Mouse (Mus musculus): ENCODE measurements around the gene Gstk1. TPM values are rescaled to one million over a fixed set of nuclear protein-coding genes. Genes with fewer than 3 reads are reported as not detected.
A peak's percentile ranks its signal among the peaks of the same experiment; 100 is the strongest.

Gstk1 gene
- polyA plus RNA-seq, 1 experiment: 115 TPM

DNA sequence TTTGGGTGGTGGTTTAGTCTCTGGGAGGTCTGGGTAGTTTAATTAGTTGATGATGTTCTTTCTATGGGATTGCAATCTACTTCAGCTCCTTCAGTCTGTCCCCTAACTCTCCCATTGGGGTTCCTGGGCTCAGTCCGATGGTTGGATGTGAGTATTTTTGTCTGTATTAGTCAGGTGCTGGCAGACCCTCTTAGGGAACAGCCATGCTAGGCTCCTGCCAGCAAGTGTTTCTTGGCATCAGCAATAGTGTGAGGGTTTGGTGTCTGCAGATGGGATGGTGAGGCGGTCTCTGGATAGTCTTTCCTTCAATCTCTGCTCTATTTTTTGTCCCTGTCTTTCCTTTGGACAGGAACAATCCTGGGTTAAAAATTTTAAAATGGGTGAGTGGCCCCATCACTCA is 7.4 kb downstream of the Gstk1 start:
- WGBS: 95% methylated on average over 2 of the region's 2 CpGs
- Histone ChIP-seq H3K4me3 (ENCODE audit: insufficient read depth, low read depth, low read length) (no peak overlapping the region), H3K27me3 (replicated peaks; ENCODE audit: control insufficient read depth, insufficient read depth, low read length) (no peaks in the 10 kb centered on the region), H3K27ac (ENCODE audit: insufficient read depth, low read depth, low read length) (no peak overlapping the region), H3K4me1 (ENCODE audit: control insufficient read depth, insufficient read depth, low read length) (no peaks in the 10 kb centered on the region; the same call in 1 of the 2 replicates), H3K36me3 (ENCODE audit: control insufficient read depth, insufficient read depth, low read length) (no peaks in the 10 kb centered on the region; the same call in 1 of the 2 replicates)
- no peak for TF ChIP-seq CTCF (conservative IDR thresholded peaks at IDR 0.05; ENCODE audit: insufficient read depth, insufficient read length, low read depth, low read length)
- no peak for TF ChIP-seq POLR2A (IDR thresholded peaks at IDR 0.05; ENCODE audit: low read depth, low read length)
- no peak for DNase-seq

DNA sequence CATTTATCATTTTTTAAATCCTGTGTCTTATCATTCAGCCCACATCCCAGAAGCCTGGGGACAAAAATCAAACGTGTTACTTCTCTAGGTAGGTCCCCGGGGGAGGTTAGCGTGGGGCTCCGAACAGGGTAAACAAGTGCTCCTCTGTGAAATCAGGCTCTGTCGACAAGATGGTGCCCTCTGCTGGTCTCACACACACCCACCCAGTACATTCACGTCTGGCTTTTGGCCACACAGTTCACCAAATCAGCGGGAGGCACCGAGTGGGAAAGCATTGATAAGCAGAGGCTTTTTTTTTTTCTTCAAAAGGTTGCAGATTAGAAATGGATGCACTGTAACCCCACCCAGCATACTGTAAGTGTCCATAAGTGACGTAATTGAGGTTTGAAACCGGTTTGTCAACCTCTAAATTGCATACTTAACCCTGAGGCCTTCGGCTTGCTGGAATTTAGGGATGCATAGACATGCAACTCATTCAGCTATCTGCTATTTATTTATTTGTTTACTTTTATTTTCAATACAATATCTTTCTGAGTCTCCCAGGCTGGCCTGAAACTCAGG is 11.6 kb downstream of the Gstk1 start:
- H3K27me3 ChIP-seq (replicated peaks; ENCODE audit: control insufficient read depth, insufficient read depth, low read length): no peaks in the 10 kb centered on the region
- peaks cover 2% of the 10 kb centered on the region; the same call in 1 of the 2 replicates for H3K4me1 ChIP-seq (ENCODE audit: control insufficient read depth, insufficient read depth, low read length)
- no peak overlapping the region for H3K4me3 ChIP-seq (ENCODE audit: insufficient read depth, low read depth, low read length)
- DNase-seq: peak; percentile 78
- H3K27ac ChIP-seq (ENCODE audit: insufficient read depth, low read depth, low read length): no peak overlapping the region
- WGBS: 17% methylated on average over 11 of the region's 11 CpGs
- H3K36me3 ChIP-seq (ENCODE audit: control insufficient read depth, insufficient read depth, low read length): no peaks in the 10 kb centered on the region
- TF ChIP-seq POLR2A (IDR thresholded peaks at IDR 0.05; ENCODE audit: low read depth, low read length) (no peak), CTCF (conservative IDR thresholded peaks at IDR 0.05; ENCODE audit: insufficient read depth, insufficient read length, low read depth, low read length) (peak; percentile 87)

DNA sequence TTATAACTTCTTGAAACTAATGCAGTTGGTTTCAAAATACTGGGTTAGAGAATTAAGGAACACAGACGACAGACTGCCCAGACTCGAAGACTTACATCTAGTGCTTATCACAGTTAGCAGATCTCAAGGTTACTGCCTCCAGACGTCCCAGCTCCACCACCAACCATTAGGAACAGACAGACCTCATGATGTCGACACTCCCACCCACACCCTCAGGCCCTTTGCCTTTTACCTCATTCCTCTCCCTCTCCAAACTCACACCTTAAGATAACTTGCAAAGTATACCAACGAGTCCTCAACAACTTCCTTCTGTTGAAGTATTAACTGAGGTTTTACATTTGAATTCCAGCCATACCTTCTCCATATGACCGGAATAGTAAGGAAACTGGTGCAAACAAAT is 14.7 kb downstream of the Gstk1 start:
- H3K36me3 ChIP-seq (ENCODE audit: control insufficient read depth, insufficient read depth, low read length): no peaks in the 10 kb centered on the region
- no peak for DNase-seq
- 54% methylated on average over 6 of the region's 6 CpGs for WGBS

DNA sequence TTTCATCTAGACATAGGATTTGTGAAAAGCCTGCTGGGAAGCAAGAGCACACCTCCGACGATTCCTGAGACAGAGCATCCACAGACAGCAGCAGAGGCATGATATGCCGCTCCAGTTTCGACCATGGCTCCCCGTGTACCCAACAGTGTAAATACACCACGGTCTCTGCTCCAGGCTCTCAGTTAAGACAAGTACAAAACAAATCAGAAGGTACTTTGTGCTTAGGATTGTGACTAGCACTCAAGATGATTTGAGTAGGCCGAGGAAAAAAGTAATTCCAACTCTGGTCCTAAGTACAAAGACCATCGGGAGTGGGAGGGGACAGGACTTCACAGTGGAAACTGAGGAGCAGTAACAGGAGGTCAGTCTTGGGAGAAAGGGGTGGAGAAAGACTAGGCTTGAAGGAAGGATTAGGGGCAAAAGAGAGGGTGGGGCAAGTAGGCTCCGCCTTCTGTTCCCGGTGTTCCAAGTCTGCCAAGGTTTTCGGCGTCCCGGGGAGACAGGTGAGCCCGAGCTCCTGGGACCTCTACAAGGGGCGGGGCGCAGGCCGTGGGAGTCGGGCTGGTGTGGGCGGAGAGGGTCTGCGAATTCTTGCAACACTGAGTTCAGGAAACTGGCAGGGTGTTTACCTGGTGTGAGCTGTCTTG is 15.9 kb downstream of the Gstk1 start, which contains the start of gene Tmem139:
Gene Tmem139 (plus strand): TSS at position 447 of the 647 bp plus-strand sequence.
- no peak for TF ChIP-seq CTCF (conservative IDR thresholded peaks at IDR 0.05; ENCODE audit: insufficient read depth, insufficient read length, low read depth, low read length)
- no peak for TF ChIP-seq POLR2A (IDR thresholded peaks at IDR 0.05; ENCODE audit: low read depth, low read length)
- Histone ChIP-seq H3K4me1 (ENCODE audit: control insufficient read depth, insufficient read depth, low read length) (peaks cover 2% of the 10 kb centered on the region; the same call in 1 of the 2 replicates), H3K4me3 (ENCODE audit: insufficient read depth, low read depth, low read length) (peak within 1 kb of the TSS; percentile 34), H3K27ac (ENCODE audit: insufficient read depth, low read depth, low read length) (peak within 1 kb of the TSS; percentile 62), H3K36me3 (ENCODE audit: control insufficient read depth, insufficient read depth, low read length) (no peaks in the 10 kb centered on the region), H3K27me3 (replicated peaks; ENCODE audit: control insufficient read depth, insufficient read depth, low read length) (no peaks in the 10 kb centered on the region)
- 12% methylated on average over 20 of the region's 20 CpGs for WGBS
- peak; percentile 88 for DNase-seq

More for the DNA sequence above, 14.7 kb downstream of the Gstk1 start:
- Histone ChIP-seq H3K4me1 (ENCODE audit: control insufficient read depth, insufficient read depth, low read length) (peaks cover 2% of the 10 kb centered on the region; the same call in 1 of the 2 replicates), H3K27ac (ENCODE audit: insufficient read depth, low read depth, low read length) (no peak overlapping the region), H3K27me3 (replicated peaks; ENCODE audit: control insufficient read depth, insufficient read depth, low read length) (no peaks in the 10 kb centered on the region), H3K4me3 (ENCODE audit: insufficient read depth, low read depth, low read length) (no peak overlapping the region)
- TF ChIP-seq CTCF (conservative IDR thresholded peaks at IDR 0.05; ENCODE audit: insufficient read depth, insufficient read length, low read depth, low read length) (no peak), POLR2A (IDR thresholded peaks at IDR 0.05; ENCODE audit: low read depth, low read length) (no peak)

DNA sequence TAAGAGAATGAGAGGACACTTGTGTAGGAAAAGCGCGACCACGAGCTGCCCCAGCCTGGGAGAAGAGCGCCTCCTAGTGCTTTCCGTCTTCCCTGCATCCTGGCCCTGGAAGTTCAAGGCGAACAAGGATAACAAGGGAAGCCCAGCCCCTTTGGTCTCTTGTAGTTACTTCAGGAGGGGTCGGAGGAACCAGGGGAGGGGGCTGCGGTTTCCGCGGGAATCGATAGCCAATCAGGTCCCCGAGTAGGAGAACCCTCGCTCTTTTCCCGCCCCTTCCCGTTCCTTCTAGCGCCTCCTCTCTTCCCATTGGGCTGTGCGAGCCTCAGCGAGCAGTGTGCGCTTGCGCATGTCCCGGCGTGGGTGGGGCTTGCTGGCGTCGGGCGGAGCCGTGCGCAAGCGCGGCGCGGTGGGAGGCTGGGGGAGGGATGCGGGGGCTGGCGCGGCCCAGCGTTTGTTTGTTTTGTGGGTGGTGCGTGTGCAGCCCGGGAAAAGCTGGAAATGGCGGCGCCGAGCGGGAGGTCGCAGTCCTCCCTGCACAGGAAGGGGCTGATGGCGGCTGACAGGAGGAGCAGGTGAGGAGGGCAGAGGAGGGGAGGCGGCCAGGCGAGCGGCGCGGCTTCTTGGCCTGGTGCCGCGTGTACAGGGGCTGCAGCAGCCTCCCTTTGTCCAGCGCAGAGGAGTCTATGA is 19.0 kb downstream of the Gstk1 start, which contains the start of gene Casp2:
Gene Casp2 (plus strand): TSS at position 360 of the 687 bp plus-strand sequence.
- H3K36me3 ChIP-seq (ENCODE audit: control insufficient read depth, insufficient read depth, low read length): peaks cover 5% of the 10 kb centered on the region; the same call in 1 of the 2 replicates
- H3K27ac ChIP-seq (ENCODE audit: insufficient read depth, low read depth, low read length): peak within 1 kb of the TSS; percentile 63
- H3K27me3 ChIP-seq (replicated peaks; ENCODE audit: control insufficient read depth, insufficient read depth, low read length): no peaks in the 10 kb centered on the region
- WGBS: under 1% methylated on average over 49 of the region's 51 CpGs
- peak; percentile 99 for DNase-seq
- H3K4me1 ChIP-seq (ENCODE audit: control insufficient read depth, insufficient read depth, low read length): peaks cover 2% of the 10 kb centered on the region; the same call in 1 of the 2 replicates
- H3K4me3 ChIP-seq (ENCODE audit: insufficient read depth, low read depth, low read length): peak within 1 kb of the TSS; percentile 70
- peak; percentile 96 for TF ChIP-seq CTCF (conservative IDR thresholded peaks at IDR 0.05; ENCODE audit: insufficient read depth, insufficient read length, low read depth, low read length)
- peak; percentile 21 for TF ChIP-seq POLR2A (IDR thresholded peaks at IDR 0.05; ENCODE audit: low read depth, low read length)

DNA sequence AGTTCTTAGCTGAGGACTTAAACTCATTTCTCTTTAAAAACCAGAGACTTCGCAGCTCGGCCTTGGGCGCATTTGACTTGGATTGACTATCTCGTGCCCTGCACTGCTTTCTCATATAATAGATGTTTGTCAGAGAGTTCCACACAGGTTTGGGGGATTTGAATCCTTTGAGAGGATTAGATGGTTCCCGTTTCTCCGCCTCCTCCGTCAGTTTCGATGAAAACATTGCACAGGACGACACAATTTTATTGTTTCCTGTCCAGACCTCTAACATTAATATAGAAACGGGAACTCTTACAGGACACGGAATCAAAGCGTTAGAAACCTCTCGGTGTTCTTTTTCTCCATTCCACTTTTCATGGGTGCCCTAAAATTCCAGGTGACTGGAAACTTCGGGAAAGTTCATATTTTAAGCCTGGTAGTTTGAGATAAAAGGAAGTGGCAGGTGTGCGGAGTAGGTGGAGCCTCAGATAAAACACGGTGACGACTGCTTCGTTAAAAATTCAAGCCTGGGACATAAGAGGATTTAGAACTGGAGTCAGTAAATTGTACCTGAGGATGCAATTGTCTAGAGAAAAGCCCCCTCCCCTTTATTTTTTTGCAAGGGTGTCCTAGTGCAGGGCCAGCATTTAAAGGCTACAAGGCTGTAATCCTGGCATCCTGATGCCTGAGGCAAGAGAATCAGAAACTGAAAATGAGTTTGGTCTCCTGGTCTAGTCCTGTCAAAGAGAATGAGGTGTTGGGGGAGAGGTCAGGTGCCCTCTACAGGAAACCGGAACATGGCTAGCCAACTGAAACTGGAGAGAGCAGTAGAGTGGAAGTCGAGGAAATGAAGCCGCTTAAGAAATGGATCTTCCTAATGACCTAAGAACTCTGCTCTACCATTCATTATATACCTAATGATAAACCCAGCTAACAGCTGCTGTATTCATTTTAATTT is 19.9 kb downstream of the Gstk1 start:
- Histone ChIP-seq H3K27ac (ENCODE audit: insufficient read depth, low read depth, low read length) (peak overlapping the region; percentile 63), H3K4me1 (ENCODE audit: control insufficient read depth, insufficient read depth, low read length) (peaks cover 2% of the 10 kb centered on the region; the same call in 1 of the 2 replicates), H3K4me3 (ENCODE audit: insufficient read depth, low read depth, low read length) (peak overlapping the region; percentile 70), H3K36me3 (ENCODE audit: control insufficient read depth, insufficient read depth, low read length) (peaks cover 8% of the 10 kb centered on the region), H3K27me3 (replicated peaks; ENCODE audit: control insufficient read depth, insufficient read depth, low read length) (no peaks in the 10 kb centered on the region)
- WGBS: under 1% methylated on average over 21 of the region's 21 CpGs
- DNase-seq: peak; percentile 19
- TF ChIP-seq CTCF (conservative IDR thresholded peaks at IDR 0.05; ENCODE audit: insufficient read depth, insufficient read length, low read depth, low read length) (no peak), POLR2A (IDR thresholded peaks at IDR 0.05; ENCODE audit: low read depth, low read length) (no peak)

Data from kidney, adult 2 months (tissue).